Mouse (Mus musculus) cerebellum, adult 9-10 months (tissue): ENCODE data around the gene Sh3bgrl.
"Not testable (repeated sequence)": the region's sequence is repeated elsewhere in the genome, so short reads cannot be mapped to it uniquely, and the experiment has no call there.

Experiments used
- DNase-seq: peaks from one replicate; pipeline ENCODE4 v3.0.0; 2022

Sh3bgrl gene

DNA sequence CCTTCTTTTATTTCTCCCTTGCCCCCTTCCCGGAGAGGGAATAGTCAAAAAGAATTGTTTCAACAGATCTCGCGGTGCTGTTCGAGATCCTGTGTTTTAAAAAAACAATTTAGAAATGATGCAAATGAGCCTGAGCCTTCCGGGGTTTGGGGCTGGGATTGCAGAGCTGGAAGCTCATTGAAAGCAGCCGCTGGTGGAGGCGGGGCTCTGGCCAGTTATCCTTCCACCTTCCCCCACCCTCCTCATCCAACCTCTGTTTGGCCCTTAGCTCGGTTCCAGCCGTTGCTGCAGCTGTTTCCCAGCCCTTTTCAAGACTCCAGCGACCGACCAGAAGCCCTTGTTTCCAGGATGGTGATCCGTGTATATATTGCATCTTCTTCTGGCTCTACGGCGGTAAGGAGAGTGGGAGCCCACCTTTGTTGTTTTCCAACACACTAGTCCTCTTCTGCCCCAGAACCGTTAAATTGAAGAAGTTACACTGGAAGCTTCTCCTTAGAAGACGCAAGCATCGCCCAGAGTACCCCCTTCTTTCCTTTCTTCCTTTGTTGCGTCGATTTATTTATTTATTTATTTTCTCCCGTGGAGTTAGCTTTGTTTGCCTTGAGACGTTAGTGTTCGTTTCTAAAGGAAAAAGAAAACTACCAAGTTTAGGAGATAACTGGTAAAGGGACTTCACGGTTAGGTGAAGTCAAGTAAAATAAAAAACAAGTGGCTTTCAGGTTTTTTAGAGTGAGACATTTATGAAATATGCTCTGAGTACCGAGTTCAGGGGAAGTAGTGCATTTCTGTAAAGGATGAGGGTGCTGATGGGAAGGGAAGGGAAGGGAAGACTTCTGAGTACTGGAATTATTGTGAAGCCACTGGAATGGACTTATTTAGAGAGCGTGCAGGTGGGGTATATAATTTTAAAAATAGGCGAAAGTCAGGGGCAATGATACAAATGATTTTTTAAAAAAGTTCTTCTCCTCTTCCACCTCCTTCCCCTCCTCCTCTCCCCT lies at the start of gene Sh3bgrl:
Sh3bgrl (plus strand) TSS at position 121 of the 998 bp plus-strand sequence.
- DNase-seq = peak; percentile 14

DNA sequence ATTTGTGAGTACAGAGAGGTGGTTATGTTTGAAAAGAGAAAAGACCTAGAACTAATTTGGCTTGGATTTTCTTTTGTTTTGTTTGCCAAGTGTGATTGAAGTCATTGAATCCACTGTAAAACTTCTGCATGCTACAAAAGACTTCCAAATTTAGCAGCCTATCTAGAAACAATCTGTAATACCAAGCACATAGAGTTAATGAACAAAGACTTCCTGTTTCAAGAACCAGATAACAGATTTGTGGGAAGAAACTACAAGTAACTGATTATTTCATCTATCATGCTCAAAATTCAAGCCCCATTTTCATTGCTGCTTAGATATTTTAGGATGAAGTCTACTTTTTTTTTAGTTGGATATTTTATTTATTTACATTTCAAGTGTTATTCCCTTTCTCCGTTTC lies 47.4 kb upstream of the Sh3bgrl start:
- DNase-seq = no peak

DNA sequence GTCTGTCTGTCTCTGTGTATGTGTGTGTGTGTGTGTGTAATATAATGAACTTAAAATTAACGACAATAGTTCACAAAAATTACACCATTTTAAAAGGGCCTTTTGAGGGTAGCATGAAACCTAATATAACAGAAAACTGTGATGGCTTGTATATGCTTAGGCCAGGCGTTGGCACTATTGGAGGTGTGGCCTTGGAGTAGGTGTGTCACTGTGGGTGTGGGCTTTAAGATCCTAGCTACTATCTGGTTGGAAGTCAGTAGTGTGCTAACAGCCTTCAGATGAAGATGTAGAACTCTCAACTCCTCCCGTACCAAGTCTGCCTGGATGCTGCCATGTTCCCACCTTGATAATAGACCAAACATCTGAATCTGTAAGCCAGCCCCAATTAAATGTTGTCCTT lies 23.4 kb upstream of the Sh3bgrl start:
- DNase-seq = no peak

DNA sequence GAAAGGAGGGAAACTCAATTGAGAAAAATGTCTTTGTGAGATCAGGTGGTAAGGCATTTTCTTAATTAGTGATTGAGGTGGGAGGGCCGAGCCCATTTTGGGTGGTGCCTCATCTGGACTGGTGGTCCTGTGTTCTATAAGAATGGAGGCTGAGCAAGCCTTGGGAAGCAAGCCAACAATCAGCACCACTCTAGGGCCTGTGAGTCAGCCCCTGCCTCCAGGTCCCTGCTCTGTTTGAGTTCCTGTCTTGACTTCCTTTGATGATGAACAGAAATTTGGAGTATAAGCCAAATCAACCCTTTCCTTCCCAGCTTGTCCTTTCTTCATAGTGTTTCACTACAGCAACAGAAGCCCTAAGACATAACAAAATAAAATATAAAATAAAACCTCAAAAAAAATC lies 19.4 kb upstream of the Sh3bgrl start:
- DNase-seq = no peak

DNA sequence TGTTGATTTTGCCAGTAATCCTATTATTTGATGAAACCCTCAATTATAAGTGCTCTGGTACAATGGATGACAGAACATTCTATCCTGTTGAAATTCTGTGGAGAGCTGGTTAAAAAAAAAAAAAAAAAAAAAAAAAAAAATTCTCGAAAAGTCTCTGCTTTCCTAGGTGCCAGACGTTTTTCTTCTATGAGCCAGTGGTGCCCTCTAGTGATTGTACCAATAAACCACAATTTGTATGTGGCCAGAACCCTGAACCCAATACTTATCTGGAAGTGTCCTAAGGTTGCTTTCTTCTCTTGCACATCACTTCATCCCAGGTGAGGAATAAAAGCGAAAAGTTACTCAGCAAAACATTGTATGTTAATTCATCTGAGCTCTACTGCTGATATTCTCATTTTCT lies 18.8 kb upstream of the Sh3bgrl start:
- DNase-seq = peak; percentile 10

DNA sequence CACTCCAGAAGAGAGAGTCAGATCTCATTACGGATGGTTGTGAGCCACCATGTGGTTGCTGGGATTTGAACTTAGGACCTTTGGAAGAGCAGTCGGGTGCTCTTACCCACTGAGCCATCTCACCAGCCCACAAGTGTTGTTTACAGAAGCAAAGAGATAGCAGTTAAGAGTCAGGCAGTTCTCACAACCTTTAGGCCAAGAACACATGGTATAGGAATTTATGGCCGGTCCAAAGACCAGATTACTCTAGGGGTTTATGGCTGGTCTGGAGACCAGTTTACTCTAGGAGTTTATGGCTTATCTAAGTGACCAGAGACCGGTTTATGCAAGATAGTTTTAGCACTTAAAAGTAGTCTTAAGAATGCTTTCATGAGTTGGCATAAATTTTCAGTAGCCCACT lies 15.8 kb upstream of the Sh3bgrl start:
- DNase-seq = not testable (repeated sequence)

DNA sequence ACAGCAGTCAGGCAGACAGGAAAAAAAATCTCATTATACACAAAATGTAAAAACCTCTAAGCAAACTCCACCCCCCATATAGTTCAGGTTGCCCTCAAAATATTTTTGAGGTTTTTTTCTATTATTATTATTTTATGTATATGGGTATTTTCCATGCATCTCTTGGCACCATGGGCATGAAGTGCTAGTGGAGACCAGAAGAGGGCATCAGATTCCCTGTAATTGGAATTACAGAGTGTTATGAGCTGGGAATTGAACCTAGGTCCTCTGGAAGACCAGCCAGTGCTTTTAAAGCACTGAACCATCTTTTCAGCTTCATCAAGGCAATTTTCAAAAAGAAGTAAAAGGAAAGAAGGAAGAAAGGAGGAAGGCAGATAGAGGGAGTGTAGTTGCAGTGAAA lies 8.1 kb upstream of the Sh3bgrl start:
- DNase-seq = no peak

- no peak for DNase-seq
Observed at GRCm38 (mm10) chrX:109094800-109095199, 365 bp upstream of the Sh3bgrl start.

DNA sequence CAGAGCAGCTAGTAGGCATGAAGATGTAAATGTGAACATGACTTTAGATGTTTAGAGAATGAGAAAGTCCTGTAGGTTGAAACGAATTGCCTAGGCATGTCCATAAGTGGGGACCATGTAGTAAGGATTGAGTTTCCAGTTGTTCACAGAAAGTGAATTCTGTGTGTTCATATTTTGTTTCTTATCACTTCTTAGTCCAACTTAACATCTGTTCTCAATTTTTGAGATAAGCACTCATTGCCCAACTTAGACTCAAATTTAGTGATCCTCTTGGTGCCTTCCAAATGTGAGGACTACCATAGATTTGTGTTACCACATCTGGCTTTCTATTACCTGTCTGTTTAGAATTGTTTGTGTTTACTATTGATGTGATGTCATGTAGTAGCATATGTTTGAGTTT lies 3.3 kb downstream of the Sh3bgrl start:
- DNase-seq = no peak

DNA sequence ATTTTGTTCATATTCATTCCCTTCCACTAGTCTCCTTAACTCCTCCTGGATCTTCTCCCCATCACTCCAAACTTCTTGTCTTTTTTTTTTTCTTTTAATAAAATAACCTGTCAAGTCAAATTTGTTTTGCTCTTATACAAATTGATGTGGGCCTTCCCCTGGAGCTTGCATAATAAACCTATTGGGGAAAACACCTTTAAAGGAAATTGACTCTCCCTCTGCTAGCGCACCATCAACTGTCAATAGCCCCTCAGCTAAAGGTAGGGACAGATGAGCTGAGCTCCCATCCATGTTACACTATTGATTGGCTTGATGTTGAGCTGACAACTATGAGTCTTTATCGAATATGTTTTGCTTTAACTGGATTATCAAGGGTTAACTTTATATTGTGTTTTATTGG lies 5.3 kb downstream of the Sh3bgrl start:
- DNase-seq = no peak

GRCm38 (mm10) chrX:109108117-109108805 lies 13.1 kb downstream of the Sh3bgrl start:
- no peak for DNase-seq

GRCm38 (mm10) chrX:109112885-109113284 lies 17.7 kb downstream of the Sh3bgrl start:
- DNase-seq = no peak

DNA sequence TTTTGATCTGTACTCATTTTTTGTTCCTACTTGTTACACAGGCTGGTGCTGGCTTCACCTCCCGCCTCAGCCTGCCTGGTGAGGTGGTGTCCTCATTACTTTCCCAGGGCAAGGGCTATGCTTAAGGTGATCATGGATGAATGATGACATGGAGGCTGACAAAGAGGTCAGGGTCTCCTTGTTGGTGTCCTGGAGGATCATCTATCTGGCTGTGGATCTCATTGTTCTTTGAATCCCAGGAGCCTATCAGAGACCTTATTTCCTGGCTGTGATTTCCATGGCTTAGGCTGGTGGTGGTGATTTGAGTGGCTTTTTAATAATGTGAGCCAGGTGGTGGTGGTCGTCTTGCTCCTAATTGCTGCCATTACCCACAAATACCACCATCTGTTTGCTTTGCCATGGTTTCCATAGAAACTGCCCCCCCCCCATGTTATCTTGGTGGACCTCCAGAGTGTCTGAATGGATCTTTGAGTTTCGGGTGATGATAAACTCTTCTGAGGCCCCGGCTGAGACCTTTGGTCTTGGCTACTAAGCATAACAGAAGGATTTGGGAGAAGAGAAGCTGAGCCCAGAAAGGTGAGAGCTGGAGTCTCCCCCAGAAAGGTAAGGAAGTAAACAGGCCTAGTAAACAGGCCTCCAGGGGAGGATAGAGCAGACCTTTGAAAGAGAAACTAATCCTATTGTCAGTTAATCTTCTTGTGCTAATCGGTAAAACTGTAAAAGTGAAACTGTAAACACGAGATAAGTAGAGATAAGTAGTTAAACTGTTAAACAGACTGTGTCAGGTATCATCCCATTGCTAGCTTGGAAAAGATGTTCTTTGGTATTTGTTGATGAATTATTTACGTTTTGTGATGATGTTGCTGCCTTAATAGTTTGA lies 18.5 kb downstream of the Sh3bgrl start:
- DNase-seq = no peak

- DNase-seq = no peak
Observed at GRCm38 (mm10) chrX:109119829-109120826, 25.0 kb downstream of the Sh3bgrl start.

DNA sequence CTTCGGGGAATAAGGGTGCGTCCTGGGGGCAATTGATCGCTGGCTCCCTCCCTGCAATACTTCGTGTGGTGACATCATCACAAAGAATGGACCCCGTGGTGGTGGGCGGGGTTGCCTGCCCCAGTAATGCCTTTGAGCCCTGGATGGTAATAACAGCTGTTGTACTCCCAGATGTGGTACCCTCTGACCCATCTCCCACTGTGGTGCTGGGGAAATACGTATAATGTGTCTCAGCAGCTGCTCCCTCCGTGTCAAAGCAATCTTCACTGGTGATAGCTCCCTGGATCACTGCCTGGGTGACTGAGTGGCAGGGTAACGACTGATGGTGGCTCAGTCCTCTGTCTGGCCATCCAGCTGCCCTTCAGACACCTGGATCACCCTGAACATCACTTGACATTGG lies 26.0 kb downstream of the Sh3bgrl start:
- no peak for DNase-seq

GRCm38 (mm10) chrX:109122670-109123069 lies 27.5 kb downstream of the Sh3bgrl start:
- no peak for DNase-seq

DNA sequence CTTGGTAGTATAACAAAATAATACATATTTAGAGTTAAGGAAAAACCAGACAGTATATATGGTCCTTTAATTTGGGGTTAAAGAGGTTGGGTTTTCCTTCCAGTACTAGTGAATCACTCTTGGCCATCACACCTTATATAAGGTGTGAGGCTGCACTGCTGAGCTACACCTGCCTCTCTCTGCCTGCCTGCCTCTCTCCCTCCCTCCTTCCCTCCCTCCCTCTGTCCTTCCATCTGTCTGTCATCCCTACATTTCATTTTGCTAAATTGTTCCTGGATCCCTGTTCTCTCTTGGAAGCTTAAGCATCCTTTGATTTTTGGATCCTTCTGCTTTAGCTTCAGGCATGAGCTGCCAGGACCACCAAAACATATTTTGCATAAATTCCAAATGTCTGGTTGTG lies 28.6 kb downstream of the Sh3bgrl start:
- DNase-seq = no peak

GRCm38 (mm10) chrX:109126847-109127246 lies 31.7 kb downstream of the Sh3bgrl start:
- no peak for DNase-seq

- DNase-seq = no peak
Observed at GRCm38 (mm10) chrX:109127551-109128088, 32.5 kb downstream of the Sh3bgrl start.

- DNase-seq = no peak
Observed at GRCm38 (mm10) chrX:109130066-109130465, 34.9 kb downstream of the Sh3bgrl start.

- no peak for DNase-seq
Observed at GRCm38 (mm10) chrX:109131834-109132233, 36.7 kb downstream of the Sh3bgrl start.
